Mouse (Mus musculus) inflammation-experienced regulatory T-cells, adult 6 months (primary cell): ENCODE measurements around the gene Dlg5. TPM values are rescaled to one million over a fixed set of nuclear protein-coding genes. Genes with fewer than 3 reads are reported as not detected.

ENCODE experiments used
- ATAC-seq: one replicate; pipeline ENCODE4 v1.8.0; 2017
- polyA plus RNA-seq, 3 experiments: library from polyadenylated mRNA; unstranded; fragments of 100-300 nt; shearing (Covaris generic); gene quantifications; one replicate each; pipeline ENCODE4 v1.2.1; 2017

Dlg5 gene
- polyA plus RNA-seq, 3 experiments from 2014 or later, result 0.62 TPM; not detected in 1

DNA sequence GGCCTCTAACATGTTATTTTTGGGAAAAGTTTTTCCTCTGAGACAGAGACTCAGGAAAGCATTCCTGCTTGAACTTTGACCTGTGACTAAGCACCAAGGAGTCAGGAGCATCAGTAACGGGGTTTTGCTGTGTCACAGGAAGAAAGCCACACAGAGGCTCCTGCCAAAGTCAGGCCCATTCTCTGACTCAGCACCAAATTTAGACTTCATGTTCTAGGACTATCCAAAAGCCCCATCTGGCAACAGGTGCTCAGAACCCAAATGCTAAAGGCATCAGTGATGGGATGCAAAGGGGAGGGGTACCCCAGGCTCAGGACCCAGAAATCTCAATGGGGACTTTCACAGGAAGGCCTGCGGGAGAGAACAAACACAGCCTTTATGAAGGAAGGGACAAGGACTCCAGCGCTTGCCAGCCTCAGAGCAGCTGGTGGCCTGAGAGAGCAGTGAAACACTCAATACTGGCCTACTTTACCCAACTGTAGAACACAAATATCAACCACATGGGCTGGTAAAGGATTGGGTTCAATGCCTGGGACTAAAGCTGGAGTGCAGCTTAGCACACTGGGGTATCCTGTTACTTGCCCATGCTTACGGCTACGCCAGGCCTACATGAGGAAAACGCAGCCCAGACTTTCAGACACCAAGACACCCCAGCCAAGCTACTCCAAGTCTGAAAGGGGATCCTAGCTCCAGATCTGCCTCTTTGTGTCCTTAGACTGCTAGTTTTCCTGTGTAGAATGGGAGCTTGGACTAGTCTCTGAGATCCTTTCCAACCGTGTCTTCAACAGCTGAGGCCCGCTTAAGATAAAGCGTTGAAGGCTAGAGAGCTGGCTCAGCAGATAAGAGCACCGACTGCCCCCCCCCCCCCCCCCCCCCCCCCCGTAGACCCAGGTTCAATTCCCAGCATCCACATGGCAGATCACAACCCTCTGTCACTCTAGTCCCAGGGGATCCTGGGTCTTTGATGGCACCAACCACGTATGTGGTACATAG lies 12.8 kb downstream of the Dlg5 start:
- ATAC-seq, result no peak

DNA sequence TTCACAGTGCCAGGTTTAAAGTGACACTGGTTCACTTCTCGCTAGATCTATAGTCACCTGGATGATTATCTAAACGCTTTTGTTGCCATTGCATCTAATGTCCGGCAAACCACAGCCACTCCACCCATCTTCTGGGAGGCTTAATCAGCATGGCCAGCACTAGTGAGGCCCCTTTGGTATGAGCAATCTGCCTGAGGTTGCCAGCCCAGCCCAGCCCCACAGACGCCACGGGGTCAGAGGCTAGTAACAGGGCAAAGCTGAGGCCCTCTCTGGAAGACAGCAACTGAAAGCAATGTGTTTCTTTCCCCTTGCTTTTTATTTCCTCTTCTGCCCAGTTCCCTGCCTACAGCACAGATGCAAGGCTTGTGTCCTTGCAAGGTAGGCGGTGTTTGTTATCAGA lies 17.2 kb downstream of the Dlg5 start:
- no peak for ATAC-seq

DNA sequence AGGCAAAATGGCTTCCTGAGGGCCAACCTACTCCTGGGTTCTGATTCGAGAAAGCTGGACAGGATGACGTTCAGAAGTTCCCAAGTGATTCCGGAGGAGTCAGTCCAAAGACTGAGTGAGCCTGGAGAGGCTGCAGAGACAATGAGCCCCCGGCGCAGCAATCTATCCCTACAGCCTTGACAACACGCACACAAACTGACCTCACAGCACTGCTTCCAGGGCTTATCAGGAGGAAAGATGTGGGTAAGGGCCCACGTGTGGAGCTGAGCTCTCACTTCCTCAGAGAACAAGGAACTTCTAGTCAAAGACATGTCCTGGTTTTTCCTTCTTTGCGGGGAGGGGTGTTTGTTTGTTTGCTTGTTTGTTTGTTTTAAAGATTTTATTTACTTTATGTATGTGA lies 18.7 kb downstream of the Dlg5 start:
- ATAC-seq, result no peak

DNA sequence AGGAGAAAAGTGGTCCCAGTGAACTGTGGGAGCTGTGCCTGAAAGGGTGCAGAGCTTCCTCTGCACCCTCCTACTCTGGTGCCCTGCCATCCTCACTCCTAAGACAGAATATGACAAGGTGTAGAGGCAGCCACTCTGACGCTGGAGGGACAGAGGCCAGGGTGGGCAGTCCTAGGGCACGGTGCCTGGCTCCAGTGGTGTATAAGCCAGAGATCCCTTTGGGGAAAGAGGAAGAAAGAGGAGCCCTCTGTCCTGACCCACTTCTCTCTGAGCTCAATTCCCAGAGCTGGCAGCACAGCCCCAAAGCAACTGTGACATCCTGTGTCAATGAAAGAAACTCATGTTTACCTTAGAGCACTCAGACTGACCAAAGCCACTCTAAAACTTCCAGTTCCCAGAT lies 19.4 kb downstream of the Dlg5 start:
- ATAC-seq, result no peak

DNA sequence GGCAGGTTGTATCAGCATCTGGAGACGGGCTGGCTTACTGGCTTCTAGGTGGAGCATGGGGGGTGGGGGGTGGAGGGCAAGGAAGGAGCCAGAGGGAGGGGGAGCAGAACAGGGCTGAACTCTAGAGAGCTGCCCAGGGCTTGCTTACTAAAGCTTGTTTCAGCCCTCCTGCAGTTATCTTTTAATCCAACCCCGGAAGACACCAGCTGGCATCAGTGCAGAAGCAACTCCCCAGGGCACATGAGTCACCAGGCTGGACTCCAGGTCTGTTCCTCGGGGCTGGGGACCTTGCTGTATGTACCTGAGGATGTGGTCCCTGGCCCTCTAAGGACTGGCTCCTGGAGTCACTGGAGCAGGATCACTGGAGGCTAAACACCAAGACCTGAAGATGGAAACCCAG lies 23.0 kb downstream of the Dlg5 start:
- ATAC-seq, result no peak

GRCm38 (mm10) chr14:24222273-24222672 lies 23.4 kb downstream of the Dlg5 start:
- no peak for ATAC-seq

GRCm38 (mm10) chr14:24217362-24217722 lies 28.4 kb downstream of the Dlg5 start:
- no peak for ATAC-seq

GRCm38 (mm10) chr14:24216678-24217361 lies 28.9 kb downstream of the Dlg5 start:
- no peak for ATAC-seq

- ATAC-seq, result no peak
Measured at GRCm38 (mm10) chr14:24216064-24216463, 29.7 kb downstream of the Dlg5 start.

GRCm38 (mm10) chr14:24214436-24214835 lies 31.3 kb downstream of the Dlg5 start:
- ATAC-seq, result no peak

DNA sequence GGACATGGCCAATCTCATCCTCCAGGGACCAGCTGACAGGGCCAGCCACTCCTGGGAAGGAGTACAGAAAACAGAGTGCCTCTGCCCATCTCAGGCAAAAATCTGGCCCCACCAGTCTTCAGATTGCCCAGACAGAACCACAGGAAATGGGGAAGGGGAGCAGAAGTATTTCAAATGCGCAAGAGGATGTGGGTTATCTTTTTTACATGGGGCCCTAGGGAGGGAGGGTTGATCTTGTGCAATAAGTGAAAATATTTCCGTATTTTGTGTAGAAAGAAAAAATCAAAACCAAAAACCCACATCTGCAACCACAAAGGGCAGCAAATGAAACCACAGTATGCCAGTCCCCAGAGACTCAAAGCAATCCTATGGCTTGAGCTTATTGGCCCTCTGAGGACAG lies 32.4 kb downstream of the Dlg5 start:
- ATAC-seq, result no peak

- no peak for ATAC-seq
Measured at GRCm38 (mm10) chr14:24212861-24213260, 32.9 kb downstream of the Dlg5 start.

GRCm38 (mm10) chr14:24207360-24207752 lies 38.4 kb downstream of the Dlg5 start:
- no peak for ATAC-seq

DNA sequence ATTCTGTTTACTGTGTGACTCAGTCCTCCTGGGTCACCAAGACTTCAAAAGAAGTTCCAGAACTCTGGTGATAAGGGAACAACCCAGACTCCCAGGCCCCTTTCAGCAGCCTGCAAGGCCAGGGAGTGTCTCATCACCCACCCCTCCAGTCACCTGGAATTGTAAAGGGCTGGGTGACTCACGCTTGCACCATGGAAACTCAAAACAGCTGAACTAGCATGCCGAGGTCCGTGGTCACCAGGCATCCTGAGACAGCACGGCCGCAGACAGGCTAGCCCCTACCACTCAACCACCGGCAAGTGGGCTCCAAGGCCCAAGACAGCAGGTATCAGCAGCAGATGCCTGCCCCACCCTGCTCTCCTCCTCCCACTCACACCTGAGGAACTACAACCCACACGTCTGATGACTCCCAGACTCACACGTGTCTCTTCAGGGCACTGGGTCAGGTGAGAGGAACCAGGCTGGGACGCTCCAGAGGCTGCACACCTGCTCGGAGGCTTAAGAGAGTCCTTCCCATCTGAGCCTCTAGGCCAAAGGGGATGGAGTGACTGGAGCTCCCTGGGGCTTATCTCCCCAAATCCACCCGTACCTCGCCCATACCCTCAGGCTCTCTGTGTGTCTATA lies 38.9 kb downstream of the Dlg5 start:
- ATAC-seq, result no peak

DNA sequence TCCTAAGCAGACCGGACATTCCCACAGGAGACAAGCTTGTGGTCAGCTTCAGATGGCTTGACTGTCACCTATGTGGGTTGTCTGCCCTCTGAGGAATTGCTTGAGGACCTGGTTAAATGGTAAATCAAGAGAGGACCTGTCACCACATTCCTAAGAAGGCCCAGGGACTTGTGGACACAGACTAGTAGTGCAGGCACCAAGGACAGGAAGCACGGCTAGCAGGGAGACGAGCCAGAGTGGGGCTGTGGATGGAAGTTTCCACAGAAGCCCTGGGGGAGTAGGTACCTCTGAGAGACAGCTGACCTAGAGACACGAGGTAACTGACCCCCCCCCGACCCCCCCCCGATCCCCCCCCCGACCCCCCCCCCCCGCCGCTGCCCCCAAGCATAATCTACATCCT lies 39.4 kb downstream of the Dlg5 start:
- no peak for ATAC-seq

GRCm38 (mm10) chr14:24205281-24205871 lies 40.3 kb downstream of the Dlg5 start:
- ATAC-seq, result no peak

- no peak for ATAC-seq
Measured at GRCm38 (mm10) chr14:24203210-24203609, 42.5 kb downstream of the Dlg5 start.

- no peak for ATAC-seq
Measured at GRCm38 (mm10) chr14:24200771-24201170, 44.9 kb downstream of the Dlg5 start.

DNA sequence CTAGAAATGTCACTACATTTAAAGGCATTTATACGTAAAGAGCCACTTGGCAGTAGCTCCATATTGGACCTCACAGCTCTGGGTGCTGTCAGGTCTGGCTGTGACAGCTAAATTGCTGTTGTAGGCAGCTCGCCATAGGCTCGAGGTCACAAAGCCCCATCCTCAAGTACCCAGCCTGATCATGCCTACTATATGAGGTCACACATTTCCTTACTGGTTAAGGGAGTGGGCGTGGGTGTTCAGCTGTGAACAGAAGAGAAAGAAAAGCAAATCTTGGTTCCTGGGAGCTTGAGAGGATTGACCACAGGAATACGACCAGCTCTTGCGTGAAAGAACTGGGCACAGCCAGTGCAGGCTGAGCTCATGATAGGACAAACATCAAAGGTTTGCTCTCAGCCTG lies 46.0 kb downstream of the Dlg5 start:
- no peak for ATAC-seq

GRCm38 (mm10) chr14:24197865-24198264 lies 47.9 kb downstream of the Dlg5 start:
- no peak for ATAC-seq

GRCm38 (mm10) chr14:24196947-24197346 lies 48.8 kb downstream of the Dlg5 start:
- ATAC-seq, result no peak

GRCm38 (mm10) chr14:24190131-24190530 lies 55.6 kb downstream of the Dlg5 start:
- ATAC-seq, result no peak

DNA sequence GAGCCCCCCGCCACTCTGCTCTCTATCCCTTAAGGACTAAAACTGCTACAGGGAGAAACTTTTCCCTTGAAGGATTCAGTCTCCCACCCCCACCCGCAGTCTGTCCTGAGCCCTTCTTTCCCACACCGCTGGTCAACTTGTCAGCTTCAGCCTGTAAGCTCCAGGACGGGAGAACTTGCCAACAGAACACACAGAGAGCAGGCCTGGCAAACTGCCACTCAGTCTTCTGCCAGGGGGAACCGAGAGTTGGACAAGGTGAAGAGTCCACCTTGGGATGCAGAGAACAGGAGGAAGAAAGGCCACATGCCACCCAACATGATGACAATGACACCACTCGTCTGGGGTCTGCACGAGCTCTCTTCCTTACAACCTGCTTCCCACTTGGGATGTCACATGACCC lies 56.1 kb downstream of the Dlg5 start:
- no peak for ATAC-seq
